In genomic region chr4:96797583-96797982, GRCm38 (mm10) we compare ENCODE assay signal across 14 mouse cellular contexts. TPM values are rescaled to one million over a fixed set of nuclear protein-coding genes. Genes with fewer than 3 reads are reported as not detected.
DNase-seq lines count a peak whose midpoint lies in the region; ATAC-seq lines count a peak whose summit lies in the region.
"Had no signal": no experiment of that assay in that cellular context is flagged by ENCODE, and none has a peak within 500 bp of the region (broad histone marks: within the 10 kb centered on the region; RNA-seq: fewer than 3 reads in every experiment).

No protein-coding gene starts in this region.

- no peak for DNase-seq in heart, postnatal 36 days
- peak; percentile 2 for DNase-seq in ovary, adult 18-20 months (ENCODE audit: low spot score)
- DNase-seq in ovary, postnatal 14 days (ENCODE audit: low spot score) = no peak
- DNase-seq in left cerebral cortex, postnatal 4 days = peak; percentile 57
- no peak for DNase-seq in liver, embryonic 11.5 days (ENCODE audit: low spot score)
- DNase-seq in yolk sac, embryonic 10.5 days (ENCODE audit: low spot score) = no peak
- DNase-seq in spleen, adult 12 weeks (ENCODE audit: low spot score) = no peak

- 0 out of 2 replicates have a peak, but pooled peaks cover 3% of the 10 kb centered on the region for H3K4me1 ChIP-seq in heart, embryonic 13.5 days
- H3K4me1 ChIP-seq in liver, embryonic 11.5 days (replicated peaks; ENCODE audit: control insufficient read depth, insufficient read depth, low read length) = no peaks in the 10 kb centered on the region
- H3K4me1 ChIP-seq: intestine, embryonic 15.5 days; stomach, embryonic 15.5 days had no signal

- intact Hi-C loops in heart, postnatal 36 days (cut with DNase I) = loop anchor here (10.0 kb wide), 1 partner anchor 947 kb away; no protein-coding TSS in a partner anchor
- intact Hi-C loops in left cerebral cortex, postnatal 4 days (cut with DNase I) = no loop called here

- no peaks in the 10 kb centered on the region for H3K36me3 ChIP-seq in heart, embryonic 13.5 days
- no peaks in the 10 kb centered on the region for H3K36me3 ChIP-seq in liver, embryonic 11.5 days (ENCODE audit: control insufficient read depth, insufficient read depth, low read length)
- H3K36me3 ChIP-seq: intestine, embryonic 15.5 days; limb, embryonic 15.5 days; stomach, embryonic 15.5 days had no signal

- no peaks in the 10 kb centered on the region for H3K27me3 ChIP-seq in heart, embryonic 13.5 days (replicated peaks)
- H3K27me3 ChIP-seq in liver, embryonic 11.5 days (replicated peaks; ENCODE audit: control insufficient read depth, insufficient read depth, low read length) = no peaks in the 10 kb centered on the region
- H3K27me3 ChIP-seq: CH12.LX; intestine, embryonic 15.5 days; limb, embryonic 15.5 days; stomach, embryonic 15.5 days had no signal

- no peak overlapping the region for H3K4me3 ChIP-seq in heart, embryonic 13.5 days
- H3K4me3 ChIP-seq in liver, embryonic 11.5 days (ENCODE audit: low read depth, low read length) = no peak overlapping the region
- H3K4me3 ChIP-seq: intestine, embryonic 15.5 days; limb, embryonic 15.5 days; stomach, embryonic 15.5 days had no signal

- no peak overlapping the region for H3K27ac ChIP-seq in heart, embryonic 13.5 days (replicated peaks)
- H3K27ac ChIP-seq in liver, embryonic 11.5 days (ENCODE audit: low read depth, low read length) = no peak overlapping the region
- H3K27ac ChIP-seq: intestine, embryonic 15.5 days; limb, embryonic 15.5 days; stomach, embryonic 15.5 days had no signal

- no peak overlapping the region for H3K9ac ChIP-seq in heart, embryonic 13.5 days
- no peak overlapping the region for H3K9ac ChIP-seq in liver, embryonic 11.5 days (ENCODE audit: low read depth, low read length)
- H3K9ac ChIP-seq: intestine, embryonic 15.5 days; limb, embryonic 15.5 days; stomach, embryonic 15.5 days had no signal

- H3K4me2 ChIP-seq in heart, embryonic 13.5 days = no peak overlapping the region
- H3K4me2 ChIP-seq in liver, embryonic 11.5 days = no peak overlapping the region
- H3K4me2 ChIP-seq: intestine, embryonic 15.5 days; limb, embryonic 15.5 days; stomach, embryonic 15.5 days had no signal

- ATAC-seq in heart, embryonic 13.5 days (ENCODE audit: extremely low read depth, insufficient number of reproducible peaks, low FRiP score, low TSS enrichment) = peak; percentile 46; the same call in 1 of the 2 replicates
- no peak for ATAC-seq in liver, embryonic 11.5 days (replicated peaks; ENCODE audit: low FRiP score)
- ATAC-seq: intestine, embryonic 15.5 days had no signal

- no peaks in the 10 kb centered on the region for H3K9me3 ChIP-seq in heart, embryonic 13.5 days
- H3K9me3 ChIP-seq in liver, embryonic 11.5 days (ENCODE audit: control insufficient read depth, low read length) = no peaks in the 10 kb centered on the region
- H3K9me3 ChIP-seq: intestine, embryonic 15.5 days; limb, embryonic 15.5 days; stomach, embryonic 15.5 days had no signal

- WGBS in heart, embryonic 13.5 days = 45% methylated on average over 1 of the region's 1 CpGs
- WGBS in liver, embryonic 11.5 days = 73% methylated on average over 1 of the region's 1 CpGs

RNA-seq across cellular contexts. Expression of gene Gm12695, which starts 12.6 kb away (rescaled TPM):
- polyA plus RNA-seq in heart, embryonic 13.5 days (2015; fragmentation: Nextera tagmentation; extraction: Ambion mirVana) = not detected in 2 replicates
- total RNA-seq in heart, postnatal 36 days (2021) = not detected
- total RNA-seq in left cerebral cortex, postnatal 4 days (2021) = under 1 TPM in 1 of 2 experiments, not detected in 1; 0.20 TPM
- not detected in 2 replicates for polyA plus RNA-seq in liver, embryonic 11.5 days (2014; fragmentation: Nextera tagmentation; extraction: Ambion mirVana)
- total RNA-seq: adrenal gland, adult 18-20 months; CH12.LX had no signal
- polyA plus RNA-seq: cortical plate, adult 2 months; intestine, embryonic 15.5 days; limb, embryonic 15.5 days had no signal

Comparison
In these comparisons a context has a peak if more than half of its experiments do, and no peak if none do; other contexts are left out.
1. DNase-seq: peak in ovary, adult 18-20 months (single experiment) and left cerebral cortex, postnatal 4 days (single experiment); none in heart, postnatal 36 days (0 of 2), ovary, postnatal 14 days (single experiment), liver, embryonic 11.5 days (single experiment), yolk sac, embryonic 10.5 days (single experiment) and spleen, adult 12 weeks (single experiment).